Mouse (Mus musculus) CH12.LX (cell line): ENCODE data around the gene Tceal3. TPM values are rescaled to one million over a fixed set of nuclear protein-coding genes. Genes with fewer than 3 reads are reported as not detected.
"Not testable (repeated sequence)": the region's sequence is repeated elsewhere in the genome, so short reads cannot be mapped to it uniquely, and the experiment has no call there.

ENCODE experiments used
- DNase-seq: peaks from one replicate; pipeline ENCODE4 v3.0.0-alpha.2; 2013; ENCODE audit errors: extremely low read depth
- H3K27ac ChIP-seq: 2 replicates; pipeline ENCODE4 v1.5.1; 2012; ENCODE audit warnings: low read depth, mild to moderate bottlenecking, control low read depth, moderate library complexity; ENCODE audit not compliant: insufficient read depth
- H3K27me3 ChIP-seq: replicated peaks from 2 replicates; pipeline ENCODE3; 2012; ENCODE audit warnings: inconsistent platforms
- H3K36me3 ChIP-seq, 2 experiments: replicated peaks in 1 of 2; 2 replicates each; pipeline versions ENCODE3 to v1.6.1; 2012; ENCODE audit warnings: inconsistent platforms in 1 of 2, low read length in 1 of 2, mild to moderate bottlenecking in 1 of 2, mixed read lengths in 1 of 2, moderate library complexity in 1 of 2; ENCODE audit not compliant: control insufficient read depth in 1 of 2, insufficient read depth in 1 of 2
- H3K4me1 ChIP-seq, 2 experiments: 2 replicates each; pipeline ENCODE4 v1.6.1; 2012; ENCODE audit warnings: inconsistent platforms in 1 of 2, moderate library complexity in 1 of 2; ENCODE audit not compliant: insufficient read depth in 2 of 2, control insufficient read depth in 1 of 2
- H3K4me2 ChIP-seq: 2 replicates; pipeline ENCODE4 v1.6.1; 2012; ENCODE audit warnings: low read depth, mild to moderate bottlenecking, control low read depth; ENCODE audit not compliant: poor library complexity, insufficient read depth, severe bottlenecking
- H3K4me3 ChIP-seq, 3 experiments: fragments of 150-350 bp in 1 of 3; sonication (generic) in 1 of 3; replicated peaks in 1 of 3; 2 replicates each; pipeline versions ENCODE3 to v1.5.1; 2011 to 2012; ENCODE audit warnings: low read depth in 2 of 3, low read length in 2 of 3, mild to moderate bottlenecking in 2 of 3, moderate library complexity in 2 of 3, control low read depth in 1 of 3, improper control_type of control experiment in 1 of 3, inconsistent platforms in 1 of 3, mixed read lengths in 1 of 3; ENCODE audit not compliant: poor library complexity in 1 of 3
- H3K79me2 ChIP-seq: replicated peaks from 2 replicates; pipeline ENCODE4 v1.6.1; 2012; ENCODE audit warnings: mild to moderate bottlenecking, moderate library complexity; ENCODE audit not compliant: control insufficient read depth, poor library complexity, insufficient read depth, severe bottlenecking; ENCODE audit errors: extremely low read depth
- H3K9ac ChIP-seq: 2 replicates; pipeline ENCODE4 v1.6.1; 2012; ENCODE audit warnings: low read depth, mild to moderate bottlenecking, control low read depth, moderate library complexity; ENCODE audit not compliant: insufficient read depth
- H3K9me3 ChIP-seq: replicated peaks from 2 replicates; pipeline ENCODE3; 2012; ENCODE audit warnings: low read length, inconsistent platforms, mixed read lengths
- CHD2 ChIP-seq: IDR thresholded peaks from 2 replicates; pipeline ENCODE4 v1.6.1; 2011; ENCODE audit warnings: low read length, improper control_type of control experiment
- CTCF ChIP-seq, 2 experiments: IDR thresholded peaks in 1 of 2; conservative IDR thresholded peaks in 1 of 2; 2 replicates each; pipeline ENCODE4 v1.5.1; 2011 to 2012; ENCODE audit warnings: low read depth in 2 of 2, low read length in 2 of 2, improper control_type of control experiment in 1 of 2, inconsistent platforms in 1 of 2, mild to moderate bottlenecking in 1 of 2, moderate library complexity in 1 of 2
- E2F4 ChIP-seq: IDR thresholded peaks from 2 replicates; pipeline ENCODE4 v1.6.1; 2011; ENCODE audit warnings: low read depth, low read length, improper control_type of control experiment; ENCODE audit not compliant: insufficient replicate concordance
- EP300 ChIP-seq: IDR thresholded peaks from 2 replicates; pipeline ENCODE4 v1.6.1; 2011; ENCODE audit warnings: low read length, improper control_type of control experiment
- JUND ChIP-seq: conservative IDR thresholded peaks from 2 replicates; pipeline ENCODE4 v1.6.1; 2011; ENCODE audit warnings: low read depth, low read length, improper control_type of control experiment
- MAZ ChIP-seq: IDR thresholded peaks from 2 replicates; pipeline ENCODE4 v1.6.1; 2012; ENCODE audit warnings: low read depth, mild to moderate bottlenecking, inconsistent platforms, low read length, improper control_type of control experiment, moderate library complexity
- NRF1 ChIP-seq: IDR thresholded peaks from 2 replicates; pipeline ENCODE4 v1.6.1; 2014; ENCODE audit warnings: low read depth, mild to moderate bottlenecking, inconsistent platforms, low read length, improper control_type of control experiment, moderate library complexity
- POLR2A ChIP-seq: IDR thresholded peaks from 2 replicates; pipeline ENCODE4 v1.6.1; 2011; ENCODE audit warnings: low read depth, mild to moderate bottlenecking, improper control_type of control experiment, low read length
- RAD21 ChIP-seq: IDR thresholded peaks from 2 replicates; pipeline ENCODE4 v1.6.1; 2011; ENCODE audit warnings: low read depth, mild to moderate bottlenecking, low read length, improper control_type of control experiment, moderate library complexity
- SMC3 ChIP-seq: IDR thresholded peaks from 2 replicates; pipeline ENCODE4 v1.6.1; 2011; ENCODE audit warnings: low read depth, low read length, improper control_type of control experiment
- ZNF384 ChIP-seq: IDR thresholded peaks from 2 replicates; pipeline ENCODE4 v1.6.1; 2012; ENCODE audit warnings: low read depth, low read length, improper control_type of control experiment, inconsistent platforms
- dilution Hi-C: fragments of 300-500 bp; cut with MboI; formaldehyde crosslinking; loops from 2 replicates; pipeline ENCODE4 v1.14.3; 2020; ENCODE audit warnings: low sequenced_read_pairs; ENCODE audit not compliant: extremely low pct_unique_long_range_greater_than_20kb, extremely low pct_ligation_motif_present
- in situ Hi-C: fragments of 300-500 bp; cut with MboI; formaldehyde crosslinking; loops from 3 replicates; pipeline ENCODE4 v1.14.3; 2019; ENCODE audit warnings: low sequenced_read_pairs, low pct_ligation_motif_present, low pct_unique_long_range_greater_than_20kb, mixed read lengths
- polyA plus RNA-seq: library from polyadenylated mRNA; unstranded; fragments of >175 nt; gene quantifications from 2 replicates; pipeline ENCODE4 v1.2.1, GENCODE M21; 2012; ENCODE audit warnings: low read depth; ENCODE audit not compliant: insufficient read length
- total RNA-seq, 2 experiments: library from RNA; depleted of rRNA; stranded (reverse); fragments of 300-350 nt in 1 of 2; fragments of >200 nt in 1 of 2; gene quantifications; 2 replicates each; pipeline ENCODE4 v1.2.3; 2012 to 2014

Tceal3 gene
- total and polyA plus RNA-seq, 3 experiments: not detected

- DNase-seq: no peak
- in situ Hi-C loops: no loop called here
- no peak overlapping the region for H3K27ac ChIP-seq
- H3K9ac ChIP-seq: no peak overlapping the region
- no peaks in the 10 kb centered on the region for H3K9me3 ChIP-seq
- H3K4me1 ChIP-seq: 0 out of 4 replicates have a peak, but pooled peaks cover 0 to 2% of the 10 kb centered on the region in 2 experiments
- H3K79me2 ChIP-seq: no peaks in the 10 kb centered on the region
- no peaks in the 10 kb centered on the region for H3K27me3 ChIP-seq
- no peak overlapping the region for H3K4me2 ChIP-seq
- no peak overlapping the region for H3K4me3 ChIP-seq
- no peaks in the 10 kb centered on the region for H3K36me3 ChIP-seq
- dilution Hi-C loops: no loop called here
- TF ChIP-seq EP300: no peak
- TF ChIP-seq, all 38 proteins: peak for 0
Measured at GRCm38 (mm10) chrX:136611346-136611745, 20.7 kb downstream of the Tceal3 start.

GRCm38 (mm10) chrX:136615889-136616288, 25.2 kb downstream of the Tceal3 start:
- H3K9me3 ChIP-seq, H3K4me1 ChIP-seq, H3K4me3 ChIP-seq, H3K4me2 ChIP-seq, H3K36me3 ChIP-seq, H3K27ac ChIP-seq, in situ Hi-C loops, dilution Hi-C loops, H3K27me3 ChIP-seq, DNase-seq, H3K79me2 ChIP-seq, H3K9ac ChIP-seq: not testable (repeated sequence)

GRCm38 (mm10) chrX:136624905-136625569, 34.4 kb downstream of the Tceal3 start:
- no peak overlapping the region for H3K9ac ChIP-seq
- H3K36me3 ChIP-seq: no peaks in the 10 kb centered on the region
- H3K27ac ChIP-seq: no peak overlapping the region
- H3K4me2 ChIP-seq: no peak overlapping the region
- DNase-seq: peak; percentile 47
- dilution Hi-C loops (no loop called here), in situ Hi-C loops (loop anchor here (10.0 kb wide), 1 partner anchor 120 kb away; the partner anchor contains the start of gene Morf4l2)
- TF ChIP-seq ZNF384 (peak; percentile 86), CHD2 (no peak), POLR2A (no peak), NRF1 (no peak), MAZ (peak; percentile 59; the same call in 1 of the 2 replicates), SMC3 (peak; percentile 60), CTCF (conservative IDR thresholded peaks at IDR 0.05 in 1 of 2, IDR thresholded peaks at IDR 0.05 in 1 of 2; ENCODE audit: low read depth in 2 of 2, low read length in 2 of 2) (peak in 1 of 2 experiments; percentile 72; a peak in 2 of 4 replicates), JUND (no peak), RAD21 (peak; percentile 70), E2F4 (no peak)
- no peaks in the 10 kb centered on the region for H3K4me1 ChIP-seq
- no peak overlapping the region for H3K4me3 ChIP-seq
- no peaks in the 10 kb centered on the region for H3K9me3 ChIP-seq
- no peaks in the 10 kb centered on the region for H3K27me3 ChIP-seq
- H3K79me2 ChIP-seq: no peaks in the 10 kb centered on the region
